Mouse (Mus musculus) cerebellum, adult 2 months (tissue): ENCODE results near the gene Homer2.

Source experiments
- CTCF ChIP-seq: fragments of 200-500 bp; IDR thresholded peaks from 2 replicates; pipeline ENCODE4 v1.5.1; 2011; ENCODE audit warnings: low read depth, mild to moderate bottlenecking, control low read depth, low read length, moderate library complexity, borderline replicate concordance; ENCODE audit not compliant: insufficient read depth
- POLR2A ChIP-seq: fragments of 200-500 bp; IDR thresholded peaks from 2 replicates; pipeline ENCODE4 v1.6.1; 2011; ENCODE audit warnings: low read length, control low read depth, borderline replicate concordance; ENCODE audit not compliant: insufficient read depth

DNA sequence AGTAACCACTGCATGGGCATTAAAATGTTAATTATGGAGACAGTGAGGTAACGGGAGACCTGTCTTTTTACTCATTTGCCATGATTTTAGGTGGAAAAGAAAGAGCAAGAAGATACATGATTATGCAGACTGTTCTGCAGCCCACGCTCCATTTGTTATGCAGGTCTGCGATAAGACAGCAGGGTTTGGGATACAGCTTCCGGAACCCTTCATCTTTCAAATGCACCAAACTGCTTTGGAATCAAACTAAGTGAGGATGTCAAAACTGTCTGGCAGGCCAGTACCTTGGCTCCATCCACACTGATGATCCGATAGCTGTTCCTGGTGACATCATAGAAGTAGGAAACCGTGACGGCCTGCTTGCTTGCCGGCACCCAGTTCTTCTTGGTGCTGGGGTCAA, 58.1 kb downstream of the Homer2 start:
- TF ChIP-seq CTCF: no peak
- no peak for TF ChIP-seq POLR2A
